Mouse (Mus musculus) brain, embryonic 14.5 days (tissue): ENCODE data around the gene Mfap3.

ENCODE experiments used
- CTCF ChIP-seq: fragments of 200-500 bp; IDR thresholded peaks from 2 replicates; pipeline ENCODE4 v1.5.1; 2012; ENCODE audit warnings: inconsistent platforms, mild to moderate bottlenecking, moderate library complexity, borderline replicate concordance; ENCODE audit not compliant: insufficient read depth, insufficient read length; ENCODE audit errors: extremely low read depth
- POLR2A ChIP-seq: fragments of 200-500 bp; IDR thresholded peaks from 2 replicates; pipeline ENCODE4 v1.6.1; 2012; ENCODE audit warnings: mild to moderate bottlenecking, inconsistent platforms, borderline replicate concordance; ENCODE audit not compliant: poor library complexity, insufficient read depth, insufficient read length, severe bottlenecking; ENCODE audit errors: extremely low read depth

DNA sequence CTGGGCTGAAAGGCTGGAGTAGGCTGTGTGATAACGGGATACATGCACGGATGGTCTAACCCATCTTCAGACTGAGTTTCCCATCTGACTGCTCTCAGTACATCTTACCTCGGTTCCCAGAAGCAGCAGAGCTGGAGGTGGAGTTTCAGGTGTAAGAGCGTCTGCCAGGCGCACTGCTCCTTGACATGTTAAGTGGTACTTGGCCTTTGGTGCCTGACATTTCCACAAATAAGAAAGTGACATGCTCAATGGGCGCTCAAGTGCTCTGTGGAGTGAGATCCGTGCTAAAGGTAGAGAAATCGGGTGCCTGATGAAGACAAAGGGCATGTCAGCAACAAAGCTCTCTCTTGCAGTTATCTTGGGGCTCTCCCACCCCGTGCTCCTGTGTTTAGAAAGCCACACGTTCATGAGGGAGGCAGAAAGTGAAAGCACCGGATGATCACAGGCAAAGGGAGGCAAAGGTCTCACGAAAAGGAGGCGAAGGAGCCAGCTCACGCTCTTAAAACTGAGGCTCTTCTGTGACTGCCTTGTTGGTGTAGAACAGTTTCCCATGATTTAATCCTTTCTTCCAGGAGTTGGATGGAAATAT is 55.3 kb downstream of the Mfap3 start:
- TF ChIP-seq POLR2A (no peak), CTCF (no peak)
